Mouse (Mus musculus): Measurements from ENCODE around the gene Sobp. TPM values are rescaled to one million over a fixed set of nuclear protein-coding genes. Genes with fewer than 3 reads are reported as not detected.

The Sobp gene
- polyA plus RNA-seq, 1 experiment from 2014 or later: 0.66 TPM

DNA sequence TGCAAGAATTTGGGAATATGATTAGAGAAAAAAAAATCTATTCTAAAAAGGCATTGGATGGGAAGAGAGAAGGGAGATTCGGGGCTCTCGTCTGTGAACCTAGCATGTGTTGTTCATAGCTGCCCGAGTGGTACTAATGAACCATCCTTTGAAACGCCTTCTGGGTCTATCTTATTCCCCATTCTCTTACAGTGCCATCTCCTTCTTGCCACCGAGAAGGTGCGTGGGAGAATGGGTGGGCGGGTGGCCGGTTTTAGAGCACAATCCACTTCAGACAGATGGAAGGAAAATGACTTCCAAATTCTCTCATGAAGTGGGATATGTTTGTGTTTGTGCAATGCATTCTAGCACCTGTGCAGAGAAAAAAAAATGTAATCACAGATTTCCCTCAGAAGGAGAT, 67.7 kb downstream of the Sobp start:
- Histone ChIP-seq H3K27ac (no peak overlapping the region), H3K4me2 (no peak overlapping the region), H3K4me3 (no peak overlapping the region), H3K9ac (no peak overlapping the region), H3K9me3 (no peaks in the 10 kb centered on the region), H3K36me3 (no peaks in the 10 kb centered on the region), H3K27me3 (no peaks in the 10 kb centered on the region), H3K4me1 (no peaks in the 10 kb centered on the region)
- WGBS: 84% methylated on average over 8 of the region's 8 CpGs
- ATAC-seq (ENCODE audit: borderline replicate concordance, extremely low read depth, low FRiP score, low TSS enrichment): no peak

DNA sequence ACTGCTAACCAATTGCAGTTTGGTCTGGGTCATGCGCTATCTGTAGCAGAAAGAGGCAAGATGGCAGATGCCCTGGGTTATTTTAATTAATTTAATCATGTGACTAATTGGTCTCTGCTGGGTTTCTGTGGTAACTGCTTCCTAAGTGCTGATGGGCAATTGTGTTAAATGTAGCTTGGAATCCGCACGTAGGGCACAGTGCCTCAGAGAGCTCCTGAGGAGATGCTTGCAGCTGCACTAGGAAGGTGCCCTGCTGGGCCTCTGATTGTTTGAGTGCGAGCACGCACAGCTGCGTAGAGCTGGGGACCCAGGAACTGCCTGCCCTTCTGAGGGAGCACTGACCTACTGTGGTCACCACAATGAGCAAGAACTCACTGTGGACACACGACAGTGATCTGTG, 68.1 kb downstream of the Sobp start:
- ATAC-seq (ENCODE audit: borderline replicate concordance, extremely low read depth, low FRiP score, low TSS enrichment): no peak
- Histone ChIP-seq H3K36me3 (no peaks in the 10 kb centered on the region), H3K4me2 (no peak overlapping the region), H3K4me3 (no peak overlapping the region), H3K27me3 (no peaks in the 10 kb centered on the region), H3K27ac (no peak overlapping the region), H3K9ac (no peak overlapping the region), H3K4me1 (no peaks in the 10 kb centered on the region), H3K9me3 (no peaks in the 10 kb centered on the region)
- WGBS: 58% methylated on average over 7 of the region's 7 CpGs

DNA sequence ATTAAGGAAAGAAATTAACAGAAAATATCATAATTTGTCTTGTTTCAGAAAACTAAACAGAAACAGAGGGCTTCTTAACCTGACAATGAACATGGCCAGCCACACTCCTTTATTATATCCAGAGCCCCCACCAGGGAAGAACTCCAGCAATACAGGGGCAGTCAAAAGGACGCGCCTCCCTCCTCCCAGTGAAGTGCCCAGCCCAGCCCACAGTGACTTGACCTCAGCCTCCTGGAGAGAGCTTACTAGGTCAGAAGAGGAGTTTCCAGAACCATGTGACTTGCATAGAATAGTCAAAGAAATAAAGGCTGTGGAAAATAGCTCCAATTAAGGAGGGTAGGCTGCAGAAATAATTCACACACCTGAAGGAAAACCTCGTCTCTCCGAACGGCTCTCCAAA, 73.8 kb downstream of the Sobp start:
- Histone ChIP-seq H3K9ac (no peak overlapping the region), H3K4me3 (no peak overlapping the region), H3K4me1 (no peaks in the 10 kb centered on the region), H3K9me3 (no peaks in the 10 kb centered on the region), H3K36me3 (no peaks in the 10 kb centered on the region), H3K27me3 (no peaks in the 10 kb centered on the region), H3K4me2 (no peak overlapping the region), H3K27ac (no peak overlapping the region)
- WGBS: 64% methylated on average over 5 of the region's 5 CpGs
- no peak for ATAC-seq (ENCODE audit: borderline replicate concordance, extremely low read depth, low FRiP score, low TSS enrichment)

DNA sequence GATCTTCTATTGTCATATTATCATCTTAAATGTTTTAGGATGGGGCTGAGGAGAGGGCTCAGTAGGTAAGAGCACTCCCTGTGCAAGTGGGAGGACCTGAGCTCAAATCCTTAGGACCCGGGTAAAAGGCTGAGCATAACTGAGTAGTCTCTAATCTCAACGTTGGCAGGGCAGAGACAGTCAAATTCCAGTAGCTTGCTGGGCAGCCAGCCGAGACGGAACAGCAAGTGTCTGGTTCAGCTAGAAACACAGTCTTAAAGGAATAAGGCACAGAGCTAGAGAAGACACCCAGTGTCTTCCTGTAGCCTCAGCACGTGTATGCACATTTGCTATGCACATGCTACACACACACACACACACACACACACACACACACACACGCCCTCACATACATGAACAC, 75.1 kb downstream of the Sobp start:
- ATAC-seq (ENCODE audit: borderline replicate concordance, extremely low read depth, low FRiP score, low TSS enrichment): no peak
- 68% methylated on average over 6 of the region's 6 CpGs for WGBS
- H3K9ac ChIP-seq: no peak overlapping the region
- H3K36me3 ChIP-seq: no peaks in the 10 kb centered on the region
- H3K4me3 ChIP-seq: no peak overlapping the region
- no peaks in the 10 kb centered on the region for H3K27me3 ChIP-seq
- no peaks in the 10 kb centered on the region for H3K9me3 ChIP-seq
- H3K27ac ChIP-seq: no peak overlapping the region
- no peak overlapping the region for H3K4me2 ChIP-seq
- H3K4me1 ChIP-seq: no peaks in the 10 kb centered on the region

DNA sequence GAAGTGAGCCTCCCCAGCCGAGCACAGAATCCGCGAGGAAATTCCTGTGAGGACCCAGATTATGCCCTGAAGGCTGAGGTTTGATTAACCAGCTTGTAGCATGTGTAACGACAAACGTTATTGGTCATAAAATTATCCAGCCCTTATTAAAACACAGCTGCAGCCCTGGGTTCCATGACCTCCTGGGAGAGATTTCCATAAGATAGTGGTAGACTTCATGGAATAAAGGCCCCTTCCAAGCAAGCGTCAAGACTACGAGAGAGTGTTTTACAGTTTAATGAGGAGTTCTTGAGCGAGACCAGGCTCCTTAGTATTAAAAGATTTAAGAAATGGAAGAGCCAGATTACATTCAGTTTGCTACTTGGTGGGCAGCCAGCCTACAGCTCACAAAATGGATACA, 76.6 kb downstream of the Sobp start:
- 63% methylated on average over 8 of the region's 8 CpGs for WGBS

DNA sequence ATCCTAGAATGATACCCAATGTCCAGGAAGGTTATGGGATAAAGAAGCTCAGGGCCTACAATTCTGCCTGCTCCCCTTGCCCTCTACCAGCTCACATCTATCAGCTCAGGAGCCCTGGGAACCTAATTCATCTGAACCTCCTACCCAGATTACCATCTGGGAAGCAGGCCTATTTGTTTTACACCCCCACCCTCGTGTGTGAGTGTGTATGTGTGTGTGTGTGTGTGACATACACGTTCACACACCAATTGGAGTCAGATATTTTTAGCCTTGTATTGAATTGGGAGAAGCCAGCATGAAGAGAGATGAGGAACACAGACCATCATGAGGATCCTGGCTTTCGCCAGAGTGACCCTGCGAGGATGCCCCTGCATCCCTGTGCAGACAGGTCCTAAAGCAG, 77.7 kb downstream of the Sobp start:
- Histone ChIP-seq H3K4me2 (no peak overlapping the region), H3K36me3 (no peaks in the 10 kb centered on the region), H3K27ac (no peak overlapping the region), H3K9ac (no peak overlapping the region), H3K9me3 (no peaks in the 10 kb centered on the region), H3K4me1 (no peaks in the 10 kb centered on the region), H3K27me3 (no peaks in the 10 kb centered on the region), H3K4me3 (no peak overlapping the region)
- WGBS: 74% methylated on average over 4 of the region's 4 CpGs
- ATAC-seq (ENCODE audit: borderline replicate concordance, extremely low read depth, low FRiP score, low TSS enrichment): no peak

More for the DNA sequence above, 76.6 kb downstream of the Sobp start:
- no peaks in the 10 kb centered on the region for H3K27me3 ChIP-seq
- H3K9ac ChIP-seq: no peak overlapping the region
- ATAC-seq (ENCODE audit: borderline replicate concordance, extremely low read depth, low FRiP score, low TSS enrichment): no peak
- no peak overlapping the region for H3K4me2 ChIP-seq
- no peak overlapping the region for H3K27ac ChIP-seq
- no peaks in the 10 kb centered on the region for H3K36me3 ChIP-seq
- no peak overlapping the region for H3K4me3 ChIP-seq
- no peaks in the 10 kb centered on the region for H3K9me3 ChIP-seq
- H3K4me1 ChIP-seq: no peaks in the 10 kb centered on the region

DNA sequence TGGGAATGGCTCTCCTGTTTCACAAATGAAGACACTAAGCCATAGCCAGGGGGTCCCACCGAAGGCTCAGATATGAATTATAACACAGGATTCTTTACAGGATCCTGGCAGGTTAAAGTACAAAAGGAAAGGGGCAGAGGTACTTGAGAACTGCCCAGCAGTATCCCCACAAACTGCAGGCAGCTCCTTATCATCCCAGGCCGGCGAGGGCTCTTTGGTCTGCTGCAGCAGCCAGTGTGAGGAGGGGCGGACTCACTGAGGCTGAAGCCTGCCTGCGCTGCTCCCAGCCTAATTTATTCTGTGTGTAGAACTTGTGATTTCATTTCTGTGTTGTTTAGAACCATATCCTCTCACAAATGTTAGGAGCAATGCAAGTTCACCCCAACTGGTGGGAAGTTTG, 79.8 kb downstream of the Sobp start:
- Histone ChIP-seq H3K27ac (no peak overlapping the region), H3K27me3 (no peaks in the 10 kb centered on the region), H3K9ac (no peak overlapping the region), H3K4me1 (no peaks in the 10 kb centered on the region), H3K9me3 (no peaks in the 10 kb centered on the region), H3K4me3 (no peak overlapping the region), H3K36me3 (no peaks in the 10 kb centered on the region), H3K4me2 (no peak overlapping the region)
- no peak for ATAC-seq (ENCODE audit: borderline replicate concordance, extremely low read depth, low FRiP score, low TSS enrichment)
- WGBS: 39% methylated on average over 5 of the region's 5 CpGs

DNA sequence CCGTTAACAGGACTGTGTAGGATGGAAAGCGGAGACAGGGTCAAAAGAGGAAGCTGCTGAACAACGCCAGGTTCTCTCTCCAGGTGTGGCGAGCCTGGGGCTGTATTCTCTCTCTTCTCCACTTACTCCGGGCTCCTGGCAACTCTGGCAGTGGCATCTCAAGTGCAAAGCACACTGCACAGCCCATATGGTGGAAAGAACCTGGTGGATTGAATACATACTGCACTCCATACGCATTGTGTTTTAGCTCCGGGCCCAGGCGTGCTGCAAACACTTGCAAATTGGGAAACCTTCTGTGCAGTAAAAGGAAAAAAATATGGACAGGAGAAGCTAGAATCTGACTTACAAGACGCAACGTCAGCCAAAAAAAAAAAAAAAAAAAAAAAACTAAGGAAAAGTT, 80.9 kb downstream of the Sobp start:
- no peak for ATAC-seq (ENCODE audit: borderline replicate concordance, extremely low read depth, low FRiP score, low TSS enrichment)
- 66% methylated on average over 10 of the region's 10 CpGs for WGBS
- H3K36me3 ChIP-seq: no peaks in the 10 kb centered on the region
- no peaks in the 10 kb centered on the region for H3K27me3 ChIP-seq
- no peak overlapping the region for H3K27ac ChIP-seq
- H3K4me3 ChIP-seq: no peak overlapping the region
- no peak overlapping the region for H3K4me2 ChIP-seq
- no peak overlapping the region for H3K9ac ChIP-seq
- no peaks in the 10 kb centered on the region for H3K9me3 ChIP-seq
- H3K4me1 ChIP-seq: no peaks in the 10 kb centered on the region

DNA sequence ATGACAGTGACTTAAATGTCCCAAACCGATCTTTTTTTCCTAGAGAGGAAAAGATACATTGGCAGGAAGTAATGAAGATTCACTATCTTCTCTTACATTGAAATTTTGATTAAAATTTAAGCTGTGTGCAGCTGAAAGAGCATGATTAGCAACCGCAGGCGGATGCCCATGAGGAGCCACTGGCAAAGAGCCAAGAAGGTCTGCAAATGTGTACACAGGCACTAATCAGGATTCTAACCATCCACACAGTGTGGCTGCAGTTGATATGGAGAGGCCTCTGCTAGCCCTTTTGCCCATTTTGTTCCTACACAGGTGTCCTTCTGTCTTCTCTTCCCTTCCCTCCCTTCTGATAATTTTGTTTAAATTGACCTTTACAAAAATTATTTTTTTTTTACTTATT, 84.3 kb downstream of the Sobp start:
- Histone ChIP-seq H3K27ac (no peak overlapping the region), H3K9me3 (no peaks in the 10 kb centered on the region), H3K36me3 (no peaks in the 10 kb centered on the region), H3K4me3 (no peak overlapping the region), H3K4me2 (no peak overlapping the region), H3K27me3 (no peaks in the 10 kb centered on the region), H3K9ac (no peak overlapping the region), H3K4me1 (no peaks in the 10 kb centered on the region)
- no peak for ATAC-seq (ENCODE audit: borderline replicate concordance, extremely low read depth, low FRiP score, low TSS enrichment)
- 50% methylated on average over 3 of the region's 3 CpGs for WGBS

DNA sequence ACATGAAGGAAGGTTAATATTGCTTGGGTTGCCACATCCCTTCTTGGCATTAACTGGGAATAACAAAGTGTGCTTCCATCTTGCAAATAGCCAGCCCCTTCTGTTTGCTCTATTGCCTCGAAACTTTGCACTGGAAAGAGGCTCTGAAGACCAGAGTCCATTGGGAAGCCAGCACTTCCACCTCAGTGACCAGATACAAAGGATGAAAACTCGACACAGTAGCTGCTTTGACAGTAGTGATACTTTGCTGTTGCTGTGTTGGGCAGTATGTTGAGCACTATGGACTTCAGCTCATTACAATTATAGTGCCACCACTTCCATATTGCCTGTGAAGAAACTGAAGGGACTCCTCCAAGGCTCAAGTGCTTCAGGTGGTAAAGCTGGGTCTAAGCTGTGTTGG, 86.9 kb downstream of the Sobp start:
- Histone ChIP-seq H3K4me3 (no peak overlapping the region), H3K4me1 (no peaks in the 10 kb centered on the region), H3K27me3 (no peaks in the 10 kb centered on the region), H3K9me3 (no peaks in the 10 kb centered on the region), H3K27ac (no peak overlapping the region), H3K36me3 (no peaks in the 10 kb centered on the region), H3K9ac (no peak overlapping the region), H3K4me2 (no peak overlapping the region)
- ATAC-seq (ENCODE audit: borderline replicate concordance, extremely low read depth, low FRiP score, low TSS enrichment): no peak
- 53% methylated on average over 2 of the region's 2 CpGs for WGBS

DNA sequence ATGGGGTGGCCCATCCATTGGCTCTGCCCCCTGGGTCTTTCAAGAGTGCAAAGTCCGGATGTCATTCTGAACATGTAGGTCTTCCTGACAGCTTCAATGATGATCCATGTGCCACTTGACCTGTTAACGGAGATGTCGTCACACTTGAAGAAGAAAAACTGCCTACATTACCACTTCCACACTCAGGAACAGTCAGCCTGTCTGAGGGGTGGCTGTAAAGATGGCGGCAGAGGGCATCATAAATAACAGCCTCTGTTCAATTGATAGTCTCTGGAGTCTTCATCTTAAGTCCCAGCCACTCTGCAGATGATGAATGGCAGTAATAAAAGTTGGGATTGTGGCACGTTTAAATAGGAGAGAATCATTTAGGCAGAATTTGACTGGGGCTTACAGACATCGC, 87.4 kb downstream of the Sobp start:
- WGBS: 80% methylated on average over 6 of the region's 6 CpGs
- H3K27me3 ChIP-seq: no peaks in the 10 kb centered on the region
- no peak overlapping the region for H3K9ac ChIP-seq
- no peak overlapping the region for H3K4me3 ChIP-seq
- H3K36me3 ChIP-seq: no peaks in the 10 kb centered on the region
- H3K27ac ChIP-seq: no peak overlapping the region
- H3K4me2 ChIP-seq: no peak overlapping the region
- no peak for ATAC-seq (ENCODE audit: borderline replicate concordance, extremely low read depth, low FRiP score, low TSS enrichment)
- H3K9me3 ChIP-seq: no peaks in the 10 kb centered on the region
- H3K4me1 ChIP-seq: no peaks in the 10 kb centered on the region

DNA sequence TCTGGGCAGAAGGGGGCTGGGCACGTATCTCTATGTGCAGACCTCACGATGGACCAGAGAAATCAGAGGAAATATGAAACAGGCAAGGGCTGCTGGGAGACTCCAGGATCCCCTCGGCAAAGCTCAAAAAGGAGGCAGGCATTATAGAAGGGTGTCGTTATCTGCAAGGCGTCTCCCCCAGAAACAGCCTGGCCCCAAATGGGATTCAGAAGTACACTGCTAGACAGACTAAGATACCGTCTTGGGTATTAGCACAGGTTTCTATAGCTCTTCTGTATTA, 90.3 kb downstream of the Sobp start:
- Histone ChIP-seq H3K9me3 (no peaks in the 10 kb centered on the region), H3K4me1 (no peaks in the 10 kb centered on the region), H3K4me2 (no peak overlapping the region), H3K9ac (no peak overlapping the region), H3K27ac (no peak overlapping the region), H3K4me3 (no peak overlapping the region), H3K27me3 (no peaks in the 10 kb centered on the region), H3K36me3 (no peaks in the 10 kb centered on the region)
- 65% methylated on average over 6 of the region's 6 CpGs for WGBS
- no peak for ATAC-seq (ENCODE audit: borderline replicate concordance, extremely low read depth, low FRiP score, low TSS enrichment)

DNA sequence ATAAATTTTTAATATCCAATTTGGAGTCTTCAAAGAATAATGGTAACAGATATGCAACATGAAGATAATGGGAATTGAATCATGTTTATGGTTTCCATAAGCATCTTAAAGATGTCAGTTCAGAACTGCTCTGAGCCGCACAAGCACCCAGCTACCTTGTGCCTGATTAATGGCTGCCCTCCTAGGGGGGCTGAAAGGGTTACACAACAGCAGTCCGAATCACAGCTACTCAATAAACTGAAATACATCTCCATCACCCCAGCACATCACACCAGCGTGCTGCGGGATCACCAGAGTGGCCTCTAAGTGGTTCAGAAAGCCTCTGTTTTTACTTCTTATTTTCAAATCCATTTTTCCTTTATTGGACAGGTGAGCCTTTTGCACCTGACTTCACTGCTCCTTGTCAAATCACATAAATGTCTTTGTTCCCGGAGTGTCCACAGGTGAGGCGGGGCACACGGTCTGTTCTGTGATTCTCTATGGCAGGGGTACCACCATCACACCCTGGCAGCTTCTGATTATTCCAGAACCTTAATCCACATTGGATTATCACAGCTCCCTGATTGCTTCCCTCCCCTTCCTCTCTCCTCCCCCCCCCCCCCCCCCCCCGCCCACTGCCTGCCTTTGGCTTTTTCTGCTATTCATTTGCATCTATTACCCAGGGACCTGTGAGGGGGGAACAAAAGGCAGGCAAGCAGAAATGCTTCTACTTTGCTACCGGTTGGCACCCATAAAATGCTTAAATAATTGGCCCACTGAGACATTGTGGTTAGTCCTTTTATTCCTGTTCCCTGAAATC, 90.8 kb downstream of the Sobp start:
- no peak overlapping the region for H3K9ac ChIP-seq
- no peaks in the 10 kb centered on the region for H3K9me3 ChIP-seq
- WGBS: 63% methylated on average over 8 of the region's 9 CpGs
- H3K36me3 ChIP-seq: no peaks in the 10 kb centered on the region
- ATAC-seq (ENCODE audit: borderline replicate concordance, extremely low read depth, low FRiP score, low TSS enrichment): no peak
- H3K4me1 ChIP-seq: no peaks in the 10 kb centered on the region
- no peak overlapping the region for H3K4me2 ChIP-seq
- no peak overlapping the region for H3K4me3 ChIP-seq
- no peak overlapping the region for H3K27ac ChIP-seq
- no peaks in the 10 kb centered on the region for H3K27me3 ChIP-seq

All from lung, embryonic 15.5 days (tissue).